Mouse (Mus musculus) thymus, postnatal 10 days (tissue): ENCODE measurements around the gene Gm28308.

ENCODE experiments used
- DNase-seq, 2 experiments: peaks; one replicate each; pipeline ENCODE4 v3.0.0; 2021; ENCODE audit warnings: low spot score in 2 of 2

The Gm28308 gene

GRCm38 (mm10) chr6:52205221-52205620, 7.9 kb downstream of the Gm28308 start:
- no peak for DNase-seq

GRCm38 (mm10) chr6:52204050-52204752, 8.9 kb downstream of the Gm28308 start, which contains the start of gene Hoxa5:
Gene Hoxa5 (minus strand): TSS chr6:52204587.
- DNase-seq = no peak

- DNase-seq = no peak
These were observed 9.6 kb downstream of the Gm28308 start for GRCm38 (mm10) chr6:52203371-52204049.

GRCm38 (mm10) chr6:52203121-52203370, 10.1 kb downstream of the Gm28308 start:
- no peak for DNase-seq

GRCm38 (mm10) chr6:52202362-52203120, 10.6 kb downstream of the Gm28308 start:
- no peak for DNase-seq

- DNase-seq = no peak
These were observed 11.9 kb downstream of the Gm28308 start for GRCm38 (mm10) chr6:52201269-52201668.

- no peak for DNase-seq
These were observed 12.3 kb downstream of the Gm28308 start for GRCm38 (mm10) chr6:52200751-52201250.

- DNase-seq = no peak
These were observed 12.9 kb downstream of the Gm28308 start for GRCm38 (mm10) chr6:52200073-52200750.

- no peak for DNase-seq
These were observed 15.9 kb downstream of the Gm28308 start for GRCm38 (mm10) chr6:52197271-52197670.

- no peak for DNase-seq
These were observed 16.3 kb downstream of the Gm28308 start for GRCm38 (mm10) chr6:52196811-52197210.

GRCm38 (mm10) chr6:52194690-52195089, 18.4 kb downstream of the Gm28308 start:
- DNase-seq = no peak

GRCm38 (mm10) chr6:52191860-52192550, 21.1 kb downstream of the Gm28308 start:
- DNase-seq = peak; percentile 73 to 86

- no peak for DNase-seq
These were observed 22.0 kb downstream of the Gm28308 start, which contains the start of gene Hoxa4 for GRCm38 (mm10) chr6:52190906-52191810. Gene Hoxa4 (minus strand): TSS chr6:52191753.

GRCm38 (mm10) chr6:52190410-52190809, 22.7 kb downstream of the Gm28308 start:
- DNase-seq = no peak

- DNase-seq = no peak
These were observed 23.2 kb downstream of the Gm28308 start for GRCm38 (mm10) chr6:52189909-52190308.

- no peak for DNase-seq
These were observed 24.0 kb downstream of the Gm28308 start for GRCm38 (mm10) chr6:52189172-52189591.

GRCm38 (mm10) chr6:52186500-52186899, 26.6 kb downstream of the Gm28308 start:
- no peak for DNase-seq

- no peak for DNase-seq
These were observed 27.3 kb downstream of the Gm28308 start for GRCm38 (mm10) chr6:52185834-52186233.

- DNase-seq = no peak
These were observed 27.9 kb downstream of the Gm28308 start for GRCm38 (mm10) chr6:52185222-52185621.

GRCm38 (mm10) chr6:52184668-52185067, 28.5 kb downstream of the Gm28308 start:
- DNase-seq = no peak
